Mouse (Mus musculus): ENCODE measurements at regions not wholly inside any gene's neighbourhood (a gene's known extent, or its start where the extent isn't known, plus 50 kb on each side); places are given as distances from the start of the nearest gene placed in this dataset.

DNA sequence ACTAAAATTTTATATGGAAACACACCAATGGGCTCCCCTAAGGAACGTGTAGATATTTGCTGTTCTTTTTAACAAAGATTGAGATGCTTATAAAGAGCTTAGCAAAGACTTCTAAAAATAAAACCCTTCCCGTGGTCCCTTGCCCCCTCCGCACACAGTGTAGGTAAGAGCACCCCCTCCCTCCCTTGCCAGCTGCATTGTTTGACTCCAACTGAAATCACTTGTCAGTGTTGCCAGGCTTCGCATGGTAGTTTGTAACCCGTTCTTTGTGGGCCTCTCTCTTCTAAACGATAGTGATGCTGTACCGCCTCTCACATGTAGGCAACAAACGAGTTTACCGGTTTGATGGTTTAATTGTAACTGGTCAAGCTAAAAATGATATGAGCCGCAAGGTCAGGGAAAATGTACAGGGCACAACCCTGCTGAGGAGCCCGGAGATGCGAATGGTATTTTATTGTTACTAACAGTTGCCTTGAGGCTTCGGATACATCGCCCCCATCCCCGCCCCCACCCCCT is 246.0 kb downstream of the Ttll7 start:
- Histone ChIP-seq H3K27me3 (ENCODE audit: control insufficient read depth in 1 of 2, insufficient read depth in 2 of 2, low read length in 2 of 2) (no peaks in the 10 kb centered on the region), H3K36me3 (ENCODE audit: control insufficient read depth in 1 of 2, insufficient read depth in 2 of 2, low read length in 2 of 2) (no peaks in the 10 kb centered on the region), H3K4me1 (ENCODE audit: control insufficient read depth in 1 of 2, insufficient read depth in 2 of 2, low read length in 2 of 2) (no peaks in the 10 kb centered on the region), H3K4me3 (ENCODE audit: control insufficient read depth in 1 of 2, insufficient read depth in 1 of 2, low read depth in 2 of 2, low read length in 2 of 2) (no peak overlapping the region), H3K9me3 (replicated peaks; ENCODE audit: insufficient read depth, low read length) (no peaks in the 10 kb centered on the region), H3K79me2 (ENCODE audit: control insufficient read depth, insufficient read depth, low read length, poor library complexity) (no peaks in the 10 kb centered on the region), H3K27ac (ENCODE audit: control insufficient read depth, low read depth, low read length) (no peak overlapping the region), H3K9ac (ENCODE audit: control insufficient read depth, low read depth, low read length, poor library complexity, severe bottlenecking) (no peak overlapping the region)
- DNase-seq (ENCODE audit: low read depth, low spot score), result no peak
- TF ChIP-seq SMC3 (IDR thresholded peaks at IDR 0.05; ENCODE audit: low read depth, low read length) (no peak), MYC (IDR thresholded peaks at IDR 0.05; ENCODE audit: low read depth, low read length) (no peak), E2F4 (IDR thresholded peaks at IDR 0.05; ENCODE audit: borderline replicate concordance, low read depth, low read length) (no peak)

- no peaks in the 10 kb centered on the region for H3K36me3 ChIP-seq (ENCODE audit: control insufficient read depth in 1 of 2, insufficient read depth in 2 of 2, low read length in 2 of 2)
- no peak overlapping the region for H3K4me3 ChIP-seq (ENCODE audit: control insufficient read depth in 1 of 2, insufficient read depth in 1 of 2, low read depth in 2 of 2, low read length in 2 of 2)
- no peaks in the 10 kb centered on the region for H3K27me3 ChIP-seq (ENCODE audit: control insufficient read depth in 1 of 2, insufficient read depth in 2 of 2, low read length in 2 of 2)
- DNase-seq (ENCODE audit: low read depth, low spot score), result no peak
- no peak for TF ChIP-seq ZKSCAN1 (IDR thresholded peaks at IDR 0.05; ENCODE audit: low read depth, low read length)
- no peak for TF ChIP-seq SIN3A (IDR thresholded peaks at IDR 0.05; ENCODE audit: low read length)
- TF ChIP-seq KAT2A (conservative IDR thresholded peaks at IDR 0.05; ENCODE audit: low read depth, low read length), result no peak
- no peak for TF ChIP-seq UBTF (IDR thresholded peaks at IDR 0.05; ENCODE audit: borderline replicate concordance, insufficient read depth, low read depth, low read length)
- no peak for TF ChIP-seq TCF12 (IDR thresholded peaks at IDR 0.05; ENCODE audit: low read depth, low read length)
- no peak for TF ChIP-seq ETS1 (IDR thresholded peaks at IDR 0.05; ENCODE audit: low read depth, low read length)
- no peaks in the 10 kb centered on the region for H3K4me1 ChIP-seq (ENCODE audit: control insufficient read depth in 1 of 2, insufficient read depth in 2 of 2, low read length in 2 of 2)
- H3K27ac ChIP-seq (ENCODE audit: control insufficient read depth, low read depth, low read length), result no peak overlapping the region
- H3K9ac ChIP-seq (ENCODE audit: control insufficient read depth, low read depth, low read length, poor library complexity, severe bottlenecking), result no peak overlapping the region
- no peaks in the 10 kb centered on the region for H3K9me3 ChIP-seq (replicated peaks; ENCODE audit: insufficient read depth, low read length)
- no peaks in the 10 kb centered on the region for H3K79me2 ChIP-seq (ENCODE audit: control insufficient read depth, insufficient read depth, low read length, poor library complexity)
Measured at GRCm38 (mm10) chr3:147098611-147099010, 246.4 kb downstream of the Ttll7 start.

DNA sequence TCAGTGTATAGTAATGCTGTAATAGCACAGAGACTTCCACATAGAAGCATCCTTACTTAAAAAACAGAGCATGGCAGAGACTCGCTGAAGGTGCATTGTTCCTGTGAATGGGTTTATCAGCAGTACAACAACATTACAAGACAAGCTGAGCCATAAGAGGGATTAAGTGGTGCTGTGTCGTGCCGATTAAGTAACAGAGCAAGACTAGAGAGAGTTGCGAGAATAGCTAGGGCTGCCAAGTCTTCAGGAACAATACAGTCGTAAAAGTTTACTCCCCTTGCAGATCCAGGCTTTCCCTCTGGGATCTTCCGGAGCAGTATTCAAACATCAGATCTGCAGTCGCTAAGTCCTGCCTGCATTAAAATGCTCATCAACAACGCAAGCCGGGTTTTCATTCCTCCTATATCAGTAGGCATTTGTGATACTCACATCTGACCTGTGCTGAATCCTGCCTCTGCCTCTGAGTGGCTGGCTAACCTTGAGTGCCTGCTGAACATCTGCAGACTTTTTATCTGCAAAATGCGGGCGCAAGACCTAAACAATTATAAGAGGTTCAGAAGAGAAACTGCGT is 247.1 kb downstream of the Ttll7 start:
- Histone ChIP-seq H3K4me3 (ENCODE audit: control insufficient read depth in 1 of 2, insufficient read depth in 1 of 2, low read depth in 2 of 2, low read length in 2 of 2) (no peak overlapping the region), H3K4me1 (ENCODE audit: control insufficient read depth in 1 of 2, insufficient read depth in 2 of 2, low read length in 2 of 2) (no peaks in the 10 kb centered on the region), H3K79me2 (ENCODE audit: control insufficient read depth, insufficient read depth, low read length, poor library complexity) (no peaks in the 10 kb centered on the region), H3K27me3 (ENCODE audit: control insufficient read depth in 1 of 2, insufficient read depth in 2 of 2, low read length in 2 of 2) (no peaks in the 10 kb centered on the region), H3K27ac (ENCODE audit: control insufficient read depth, low read depth, low read length) (no peak overlapping the region), H3K9me3 (replicated peaks; ENCODE audit: insufficient read depth, low read length) (no peaks in the 10 kb centered on the region), H3K9ac (ENCODE audit: control insufficient read depth, low read depth, low read length, poor library complexity, severe bottlenecking) (no peak overlapping the region), H3K36me3 (ENCODE audit: control insufficient read depth in 1 of 2, insufficient read depth in 2 of 2, low read length in 2 of 2) (no peaks in the 10 kb centered on the region)
- TF ChIP-seq KAT2A (conservative IDR thresholded peaks at IDR 0.05; ENCODE audit: low read depth, low read length), result no peak
- DNase-seq (ENCODE audit: low read depth, low spot score), result no peak

Data from MEL (cell line).